Mouse (Mus musculus): ENCODE results near the gene Slc6a21.
A peak's percentile ranks its signal among the peaks of the same experiment; 100 is the strongest.

Slc6a21 gene

GRCm38 (mm10) chr7:45313495-45313894, 36.2 kb downstream of the Slc6a21 start:
- no peak for DNase-seq (ENCODE audit: low read depth in 2 of 2, low spot score in 2 of 2)

GRCm38 (mm10) chr7:45315182-45315701, 37.9 kb downstream of the Slc6a21 start:
- no peak for DNase-seq (ENCODE audit: low read depth in 2 of 2, low spot score in 2 of 2)

GRCm38 (mm10) chr7:45316536-45316935, 39.2 kb downstream of the Slc6a21 start:
- DNase-seq (ENCODE audit: low read depth in 2 of 2, low spot score in 2 of 2): no peak

- DNase-seq (ENCODE audit: low read depth in 2 of 2, low spot score in 2 of 2): no peak
Measured at GRCm38 (mm10) chr7:45322245-45322644, 44.9 kb downstream of the Slc6a21 start.

- no peak for DNase-seq (ENCODE audit: low read depth in 2 of 2, low spot score in 2 of 2)
Measured at GRCm38 (mm10) chr7:45323069-45323468, 45.8 kb downstream of the Slc6a21 start.

- DNase-seq (ENCODE audit: low read depth in 2 of 2, low spot score in 2 of 2): no peak
Measured at GRCm38 (mm10) chr7:45325800-45326199, 48.5 kb downstream of the Slc6a21 start.

- no peak for DNase-seq (ENCODE audit: low read depth in 2 of 2, low spot score in 2 of 2)
Measured at GRCm38 (mm10) chr7:45328841-45329475, 51.6 kb downstream of the Slc6a21 start.

GRCm38 (mm10) chr7:45331502-45331901, 54.2 kb downstream of the Slc6a21 start:
- no peak for DNase-seq (ENCODE audit: low read depth in 2 of 2, low spot score in 2 of 2)

GRCm38 (mm10) chr7:45332685-45333425, 55.5 kb downstream of the Slc6a21 start:
- no peak for DNase-seq (ENCODE audit: low read depth in 2 of 2, low spot score in 2 of 2)

GRCm38 (mm10) chr7:45333431-45333982, 56.2 kb downstream of the Slc6a21 start, which contains the start of gene Trpm4:
Trpm4 (minus strand) TSS chr7:45333780.
- DNase-seq (ENCODE audit: low read depth in 2 of 2, low spot score in 2 of 2): peak; percentile 77 to 82

GRCm38 (mm10) chr7:45334605-45335004, 57.3 kb downstream of the Slc6a21 start:
- DNase-seq (ENCODE audit: low read depth in 2 of 2, low spot score in 2 of 2): no peak

- DNase-seq (ENCODE audit: low read depth in 2 of 2, low spot score in 2 of 2): no peak
Measured at GRCm38 (mm10) chr7:45335056-45335455, 57.7 kb downstream of the Slc6a21 start, which contains the start of gene Hrc. Hrc (plus strand) TSS chr7:45335290.

GRCm38 (mm10) chr7:45336319-45336718, 59.0 kb downstream of the Slc6a21 start:
- no peak for DNase-seq (ENCODE audit: low read depth in 2 of 2, low spot score in 2 of 2)

- DNase-seq (ENCODE audit: low read depth in 2 of 2, low spot score in 2 of 2): no peak
Measured at GRCm38 (mm10) chr7:45337469-45337868, 60.2 kb downstream of the Slc6a21 start.

- DNase-seq (ENCODE audit: low read depth in 2 of 2, low spot score in 2 of 2): peak; percentile 24 to 52
Measured at GRCm38 (mm10) chr7:45338161-45338911, 61.0 kb downstream of the Slc6a21 start.
